Mouse (Mus musculus): ENCODE measurements around the gene Cd34.

GRCm38 (mm10) chr1:194901075-194901474 lies 37.5 kb upstream of the Cd34 start:
- TF ChIP-seq CTCF (IDR thresholded peaks at IDR 0.05; ENCODE audit: extremely low read depth, insufficient read depth, low read length) (no peak), POLR2A (IDR thresholded peaks at IDR 0.05; ENCODE audit: extremely low read depth, insufficient read depth, low read length) (no peak)
